Mouse (Mus musculus): Measurements from ENCODE around the gene Fignl1.

DNA sequence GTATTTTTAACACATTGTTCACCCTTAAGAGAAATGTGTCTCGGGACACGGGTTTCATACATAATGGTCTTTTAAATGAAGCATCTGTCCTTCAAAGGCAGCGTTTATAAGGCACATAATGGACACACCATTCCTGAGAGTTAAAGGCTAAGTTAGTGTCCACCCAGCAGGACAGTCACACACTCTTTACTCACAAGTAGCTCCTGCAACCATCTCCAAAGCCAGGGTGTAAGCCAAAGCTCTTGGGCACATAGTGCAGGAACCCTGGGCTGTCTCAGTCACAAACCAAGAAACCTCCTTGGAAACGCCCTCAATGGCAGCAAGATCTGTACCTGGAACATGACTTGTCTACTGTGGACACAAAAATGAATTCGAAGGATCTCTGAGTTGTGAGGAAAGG lies 55.9 kb downstream of the Fignl1 start:
- TF ChIP-seq CTCF (IDR thresholded peaks at IDR 0.05; ENCODE audit: low read depth, low read length) = no peak
- no peak for TF ChIP-seq GATA2 (IDR thresholded peaks at IDR 0.05; ENCODE audit: borderline replicate concordance, low read depth, low read length)
- TF ChIP-seq TAL1 (conservative IDR thresholded peaks at IDR 0.05; ENCODE audit: low read depth, low read length) = no peak
- no peak for TF ChIP-seq GATA1 (IDR thresholded peaks at IDR 0.05; ENCODE audit: borderline replicate concordance, low read length)
